Mouse (Mus musculus) MEL (cell line): ENCODE measurements around the gene Gap43.

ENCODE experiments used
- CTCF ChIP-seq, 3 experiments: IDR thresholded peaks in 2 of 3; conservative IDR thresholded peaks in 1 of 3; 2 replicates each; pipeline ENCODE4 v1.5.1; 2011 to 2012; ENCODE audit warnings: low read length in 3 of 3, low read depth in 2 of 3, mild to moderate bottlenecking in 2 of 3, improper control_type of control experiment in 1 of 3, inconsistent platforms in 1 of 3, mixed read lengths in 1 of 3, moderate library complexity in 1 of 3; ENCODE audit not compliant: control insufficient read depth in 1 of 3, insufficient read depth in 1 of 3, poor library complexity in 1 of 3, severe bottlenecking in 1 of 3
- EP300 ChIP-seq, 2 experiments: IDR thresholded peaks; 2 replicates each; pipeline ENCODE4 v1.6.1; 2011; ENCODE audit warnings: improper control_type of control experiment in 2 of 2, low read length in 2 of 2, low read depth in 1 of 2, mild to moderate bottlenecking in 1 of 2
- KAT2A ChIP-seq: conservative IDR thresholded peaks from 2 replicates; pipeline ENCODE4 v1.6.1; 2012; ENCODE audit warnings: low read depth, low read length, improper control_type of control experiment, inconsistent platforms
- MEF2A ChIP-seq: IDR thresholded peaks from 2 replicates; pipeline ENCODE4 v1.6.1; 2014; ENCODE audit warnings: low read depth, mild to moderate bottlenecking, inconsistent platforms, low read length, improper control_type of control experiment; ENCODE audit not compliant: poor library complexity, insufficient replicate concordance, severe bottlenecking; ENCODE audit errors: extremely low read depth
- POLR2A ChIP-seq, 2 experiments: IDR thresholded peaks; 2 replicates each; pipeline ENCODE4 v1.6.1; 2011 to 2012; ENCODE audit warnings: low read length in 2 of 2, mild to moderate bottlenecking in 2 of 2, control low read depth in 1 of 2, improper control_type of control experiment in 1 of 2, low read depth in 1 of 2, moderate library complexity in 1 of 2; ENCODE audit not compliant: control insufficient read depth in 1 of 2, insufficient read depth in 1 of 2, poor library complexity in 1 of 2
- POLR2AphosphoS5 ChIP-seq: IDR thresholded peaks from 2 replicates; pipeline ENCODE4 v1.6.1; 2012; ENCODE audit warnings: low read depth, borderline replicate concordance, mild to moderate bottlenecking, inconsistent platforms, low read length, moderate library complexity, mixed read lengths
- SMC3 ChIP-seq: IDR thresholded peaks from 2 replicates; pipeline ENCODE4 v1.6.1; 2011; ENCODE audit warnings: low read depth, low read length, improper control_type of control experiment
- USF2 ChIP-seq, 2 experiments: IDR thresholded peaks; 2 replicates each; pipeline ENCODE4 v1.6.1; 2011 to 2012; ENCODE audit warnings: improper control_type of control experiment in 2 of 2, low read length in 2 of 2, borderline replicate concordance in 1 of 2, inconsistent platforms in 1 of 2, low read depth in 1 of 2, mild to moderate bottlenecking in 1 of 2; ENCODE audit not compliant: insufficient read depth in 1 of 2

DNA sequence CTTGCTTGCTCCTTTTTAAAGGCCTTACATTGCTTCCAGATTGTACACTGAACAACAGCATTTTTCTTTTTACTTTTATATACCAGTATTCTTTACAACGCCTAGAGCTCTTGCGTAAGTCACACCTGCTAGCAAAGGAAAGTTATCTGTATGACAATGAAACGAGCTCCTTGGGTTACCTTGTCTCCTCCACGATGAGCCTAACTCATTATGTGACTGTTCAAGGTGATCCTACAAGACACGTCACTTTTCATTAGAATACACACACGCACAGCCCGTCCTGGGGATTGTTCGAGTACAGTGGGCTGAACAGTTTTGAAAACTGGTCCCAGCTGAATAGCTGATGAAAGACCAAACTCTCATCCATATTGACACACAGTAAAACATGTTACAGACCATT lies 63.2 kb downstream of the Gap43 start:
- TF ChIP-seq KAT2A = no peak
- TF ChIP-seq POLR2AphosphoS5 = no peak
- TF ChIP-seq CTCF (IDR thresholded peaks at IDR 0.05 in 2 of 3, conservative IDR thresholded peaks at IDR 0.05 in 1 of 3; ENCODE audit: control insufficient read depth in 1 of 3, insufficient read depth in 1 of 3, low read depth in 2 of 3, low read length in 3 of 3, poor library complexity in 1 of 3, severe bottlenecking in 1 of 3) = no peak
- TF ChIP-seq MEF2A = no peak
- TF ChIP-seq EP300 (IDR thresholded peaks at IDR 0.05; ENCODE audit: low read depth in 1 of 2, low read length in 2 of 2) = no peak
- TF ChIP-seq SMC3 = no peak
- no peak for TF ChIP-seq USF2 (IDR thresholded peaks at IDR 0.05; ENCODE audit: borderline replicate concordance in 1 of 2, insufficient read depth in 1 of 2, low read depth in 1 of 2, low read length in 2 of 2)
- no peak for TF ChIP-seq POLR2A (IDR thresholded peaks at IDR 0.05; ENCODE audit: control insufficient read depth in 1 of 2, insufficient read depth in 1 of 2, low read depth in 1 of 2, low read length in 2 of 2, poor library complexity in 1 of 2)
